Mouse (Mus musculus): Measurements from ENCODE around the gene Fas. TPM values are rescaled to one million over a fixed set of nuclear protein-coding genes. Genes with fewer than 3 reads are reported as not detected.

Fas gene
- polyA plus RNA-seq, 1 experiment from 2014 or later = 5.8 TPM

Other genes starting within 250 kb of the Fas start
- gene Lipn, start 223.3 kb upstream of the Fas start, polyA plus RNA-seq (2015; fragmentation: Nextera tagmentation; extraction: Ambion mirVana) = not detected in 2 replicates
- gene Lipm, start 189.7 kb upstream of the Fas start, polyA plus RNA-seq (2015; fragmentation: Nextera tagmentation; extraction: Ambion mirVana) = not detected in 2 replicates
- gene Ankrd22, start 124.6 kb upstream of the Fas start, polyA plus RNA-seq (2015; fragmentation: Nextera tagmentation; extraction: Ambion mirVana) = 2.6 TPM in 2 replicates
- 22.9 and 24.3 TPM in 2 replicates for gene Stambpl1, start 98.4 kb upstream of the Fas start, polyA plus RNA-seq (2015; fragmentation: Nextera tagmentation; extraction: Ambion mirVana)
- 1,466 and 1,574 TPM in 2 replicates for gene Acta2, start 35.1 kb upstream of the Fas start, polyA plus RNA-seq (2015; fragmentation: Nextera tagmentation; extraction: Ambion mirVana)
- gene Ch25h, start 184.5 kb downstream of the Fas start, polyA plus RNA-seq (2015; fragmentation: Nextera tagmentation; extraction: Ambion mirVana) = 3.6 and 4.0 TPM in 2 replicates
- 39.9 and 42.2 TPM in 2 replicates for gene Lipa, start 236.8 kb downstream of the Fas start, polyA plus RNA-seq (2015; fragmentation: Nextera tagmentation; extraction: Ambion mirVana)

Measured in intestine, embryonic 16.5 days (tissue).